Mouse (Mus musculus) intestine, postnatal 0 days (tissue): ENCODE measurements at regions not wholly inside any gene's neighbourhood (a gene's known extent, or its start where the extent isn't known, plus 50 kb on each side); places are given as distances from the start of the nearest gene placed in this dataset.
A peak's percentile ranks its signal among the peaks of the same experiment; 100 is the strongest.

Experiments used
- ATAC-seq: fragments of 200-750 bp; cut with Nextera tagmentation; 2 replicates; pipeline ENCODE4 v1.8.0; 2017; ENCODE audit warnings: mild to moderate bottlenecking, moderate TSS enrichment, moderate library complexity
- H3K27ac ChIP-seq: fragments of 300-500 bp; sonication (generic); 2 replicates; pipeline ENCODE4 v1.5.1; 2014; ENCODE audit warnings: mild to moderate bottlenecking, low read depth, low read length, moderate library complexity
- H3K27me3 ChIP-seq: fragments of 300-500 bp; sonication (generic); replicated peaks from 2 replicates; pipeline ENCODE4 v1.6.1; 2014; ENCODE audit warnings: low read length, mixed read lengths; ENCODE audit not compliant: control insufficient read depth, insufficient read depth
- H3K36me3 ChIP-seq: fragments of 300-500 bp; sonication (generic); 2 replicates; pipeline ENCODE4 v1.6.1; 2014; ENCODE audit warnings: mild to moderate bottlenecking, moderate library complexity; ENCODE audit not compliant: control insufficient read depth, insufficient read depth
- H3K4me1 ChIP-seq: fragments of 300-500 bp; sonication (generic); replicated peaks from 2 replicates; pipeline ENCODE4 v1.6.1; 2014; ENCODE audit warnings: antibody characterized with exemption, low read length, mixed read lengths; ENCODE audit not compliant: control insufficient read depth, insufficient read depth
- H3K4me2 ChIP-seq: fragments of 300-500 bp; sonication (generic); replicated peaks from 2 replicates; pipeline ENCODE4 v1.6.1; 2014; ENCODE audit warnings: low read depth, mild to moderate bottlenecking, moderate library complexity
- H3K4me3 ChIP-seq: fragments of 300-500 bp; sonication (generic); 2 replicates; pipeline ENCODE4 v1.5.1; 2014; ENCODE audit warnings: low read depth, low read length
- H3K9ac ChIP-seq: fragments of 300-500 bp; sonication (generic); 2 replicates; pipeline ENCODE4 v1.6.1; 2014; ENCODE audit warnings: mild to moderate bottlenecking, low read depth, low read length
- H3K9me3 ChIP-seq: fragments of 300-500 bp; sonication (generic); 2 replicates; pipeline ENCODE4 v1.6.1; 2016; ENCODE audit warnings: mixed run types; ENCODE audit not compliant: control insufficient read depth
- CTCF ChIP-seq: sonication (generic); IDR thresholded peaks from 2 replicates; pipeline ENCODE4 v1.5.1; 2016; ENCODE audit warnings: low read depth, mild to moderate bottlenecking, control low read depth, antibody characterized with exemption, moderate library complexity
- WGBS: fragments of 180-500 bp; shearing (Covaris S2); extraction: QIAGEN DNeasy Blood & Tissue Kit; methylation state at CpG from one replicate; pipeline ENCODE4 v1.1.7; 2014; 5-methylcytosine and 5-hydroxymethylcytosine counted together

- no peak overlapping the region for H3K27ac ChIP-seq
- no peak overlapping the region for H3K4me2 ChIP-seq
- TF ChIP-seq CTCF = no peak
- H3K4me1 ChIP-seq = 0 out of 2 replicates have a peak, but pooled peaks cover 2% of the 10 kb centered on the region
- ATAC-seq = no peak
- no peak overlapping the region for H3K9ac ChIP-seq
- H3K9me3 ChIP-seq = no peaks in the 10 kb centered on the region
- H3K27me3 ChIP-seq = no peaks in the 10 kb centered on the region
- no peaks in the 10 kb centered on the region for H3K36me3 ChIP-seq
- WGBS = 58% methylated on average over 7 of the region's 7 CpGs
- H3K4me3 ChIP-seq = no peak overlapping the region
These were observed 111.0 kb upstream of the Psmd7 start for GRCm38 (mm10) chr8:107699307-107699706.

GRCm38 (mm10) chr8:107699759-107700158 is 111.5 kb upstream of the Psmd7 start:
- no peak for ATAC-seq
- no peak overlapping the region for H3K27ac ChIP-seq
- H3K9ac ChIP-seq = no peak overlapping the region
- no peak overlapping the region for H3K4me3 ChIP-seq
- H3K9me3 ChIP-seq = no peaks in the 10 kb centered on the region
- 0 out of 2 replicates have a peak, but pooled peaks cover 2% of the 10 kb centered on the region for H3K4me1 ChIP-seq
- WGBS = 73% methylated on average over 3 of the region's 3 CpGs
- no peaks in the 10 kb centered on the region for H3K27me3 ChIP-seq
- no peak for TF ChIP-seq CTCF
- H3K36me3 ChIP-seq = no peaks in the 10 kb centered on the region
- no peak overlapping the region for H3K4me2 ChIP-seq

- Histone ChIP-seq H3K9ac (no peak overlapping the region), H3K27me3 (no peaks in the 10 kb centered on the region), H3K4me1 (no peaks in the 10 kb centered on the region), H3K9me3 (no peaks in the 10 kb centered on the region), H3K27ac (no peak overlapping the region), H3K4me2 (no peak overlapping the region), H3K36me3 (no peaks in the 10 kb centered on the region), H3K4me3 (no peak overlapping the region)
- TF ChIP-seq CTCF = no peak
- no peak for ATAC-seq
- WGBS = 82% methylated on average over 10 of the region's 10 CpGs
These were observed 127.6 kb upstream of the Psmd7 start for GRCm38 (mm10) chr8:107715901-107716300.

- no peaks in the 10 kb centered on the region for H3K27me3 ChIP-seq
- no peaks in the 10 kb centered on the region for H3K36me3 ChIP-seq
- no peak for TF ChIP-seq CTCF
- H3K4me3 ChIP-seq = no peak overlapping the region
- H3K9ac ChIP-seq = no peak overlapping the region
- no peaks in the 10 kb centered on the region for H3K4me1 ChIP-seq
- no peak overlapping the region for H3K4me2 ChIP-seq
- 87% methylated on average over 13 of the region's 13 CpGs for WGBS
- ATAC-seq = no peak
- H3K9me3 ChIP-seq = no peaks in the 10 kb centered on the region
- H3K27ac ChIP-seq = no peak overlapping the region
These were observed 129.6 kb upstream of the Psmd7 start for GRCm38 (mm10) chr8:107717856-107718255.

GRCm38 (mm10) chr8:107719656-107720055 is 131.4 kb upstream of the Psmd7 start:
- no peaks in the 10 kb centered on the region for H3K36me3 ChIP-seq
- 65% methylated on average over 3 of the region's 3 CpGs for WGBS
- no peak for ATAC-seq
- peak; percentile 48 for TF ChIP-seq CTCF
- no peak overlapping the region for H3K9ac ChIP-seq
- no peaks in the 10 kb centered on the region for H3K27me3 ChIP-seq
- H3K4me1 ChIP-seq = no peaks in the 10 kb centered on the region
- H3K4me2 ChIP-seq = no peak overlapping the region
- H3K27ac ChIP-seq = no peak overlapping the region
- H3K4me3 ChIP-seq = no peak overlapping the region
- no peaks in the 10 kb centered on the region for H3K9me3 ChIP-seq

- no peak for TF ChIP-seq CTCF
- no peak overlapping the region for H3K27ac ChIP-seq
- H3K4me2 ChIP-seq = no peak overlapping the region
- H3K4me1 ChIP-seq = no peaks in the 10 kb centered on the region
- H3K27me3 ChIP-seq = no peaks in the 10 kb centered on the region
- H3K4me3 ChIP-seq = no peak overlapping the region
- H3K9ac ChIP-seq = no peak overlapping the region
- no peak for ATAC-seq
- H3K9me3 ChIP-seq = no peaks in the 10 kb centered on the region
- no peaks in the 10 kb centered on the region for H3K36me3 ChIP-seq
- 93% methylated on average over 1 of the region's 1 CpGs for WGBS
These were observed 138.5 kb upstream of the Psmd7 start for GRCm38 (mm10) chr8:107726716-107727115.

- no peak overlapping the region for H3K9ac ChIP-seq
- WGBS = 96% methylated on average over 6 of the region's 6 CpGs
- peak; percentile 59 for TF ChIP-seq CTCF
- no peak overlapping the region for H3K4me2 ChIP-seq
- ATAC-seq = no peak
- no peak overlapping the region for H3K4me3 ChIP-seq
- no peaks in the 10 kb centered on the region for H3K4me1 ChIP-seq
- no peaks in the 10 kb centered on the region for H3K9me3 ChIP-seq
- H3K27ac ChIP-seq = no peak overlapping the region
- H3K36me3 ChIP-seq = no peaks in the 10 kb centered on the region
- H3K27me3 ChIP-seq = no peaks in the 10 kb centered on the region
These were observed 139.0 kb upstream of the Psmd7 start for GRCm38 (mm10) chr8:107727276-107727675.
